Mouse (Mus musculus) frontal cortex, postnatal 25 days (tissue): ENCODE measurements around the gene Ankrd9.

Source experiments
- DNase-seq, 2 experiments: peaks; one replicate each; pipeline ENCODE4 v3.0.0; 2022; ENCODE audit warnings: low spot score in 2 of 2

Gene Ankrd9

DNA sequence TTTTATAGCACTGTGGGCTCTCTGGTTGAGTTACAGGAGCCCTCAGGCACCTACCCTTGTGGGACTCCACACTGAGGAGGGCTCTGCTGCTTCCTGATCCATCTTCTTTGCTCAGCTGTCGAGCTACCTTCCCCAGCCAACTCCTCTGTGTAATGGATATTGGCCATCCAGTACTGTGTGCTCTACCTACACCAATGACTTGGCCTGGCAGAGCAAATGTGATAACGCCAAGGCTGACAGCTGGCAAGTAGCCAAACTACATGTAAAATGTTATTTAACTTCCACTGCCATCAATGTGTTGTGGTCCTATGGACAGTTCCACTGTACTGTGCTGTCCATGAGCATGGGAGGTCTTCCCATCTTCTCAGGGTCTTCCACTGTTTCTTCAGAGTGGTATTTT lies 16.9 kb downstream of the Ankrd9 start:
- DNase-seq: no peak

DNA sequence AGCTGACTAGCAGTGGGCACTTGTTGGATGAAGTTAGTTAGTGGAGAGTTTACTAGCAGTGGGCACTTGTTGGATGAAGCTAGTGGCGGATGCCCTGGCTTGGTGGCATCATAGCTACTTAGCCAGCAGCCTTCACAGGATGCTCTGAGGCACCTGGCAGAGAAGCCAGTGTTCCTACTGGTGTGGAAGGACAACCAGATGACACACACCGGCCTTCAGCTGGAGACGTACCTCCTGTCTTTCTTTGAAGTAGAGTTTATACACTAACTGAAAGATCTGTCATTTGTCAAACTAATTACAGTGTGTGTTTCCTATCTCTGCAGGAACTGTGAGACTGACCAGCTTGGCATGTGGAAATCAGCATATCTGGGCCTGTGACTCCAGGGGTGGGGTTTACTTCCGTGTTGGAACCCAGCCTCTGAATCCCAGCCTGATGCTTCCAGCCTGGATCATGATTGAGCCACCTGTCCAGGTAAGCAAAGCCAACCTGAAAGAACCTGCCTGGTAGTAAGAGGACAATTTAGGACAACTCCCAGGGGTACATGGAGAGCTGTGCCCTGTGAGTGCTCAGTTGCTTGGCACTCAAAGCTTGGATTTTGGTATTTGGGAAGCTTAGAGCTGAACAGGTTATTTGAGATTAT lies 24.4 kb downstream of the Ankrd9 start:
- no peak for DNase-seq

DNA sequence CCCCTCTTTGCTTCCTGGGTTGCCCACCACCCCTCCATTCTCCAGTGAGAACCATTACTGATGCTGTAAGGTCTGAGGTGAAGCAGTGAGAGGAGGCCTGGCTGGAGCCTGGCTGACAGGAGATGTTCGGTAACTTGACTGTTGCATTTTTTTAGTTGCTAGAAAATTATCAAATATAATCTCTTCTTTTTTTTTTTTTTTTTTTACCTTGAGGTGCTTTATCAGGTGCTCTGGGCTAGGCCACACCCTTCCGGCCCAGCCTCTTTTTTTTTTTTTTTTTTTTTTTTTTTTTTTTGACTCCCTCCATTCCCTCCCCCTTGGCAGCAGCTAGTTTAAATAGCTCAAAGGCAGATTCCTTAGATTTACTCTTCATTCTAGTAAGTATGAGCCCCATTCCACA lies 24.9 kb downstream of the Ankrd9 start:
- DNase-seq: no peak

DNA sequence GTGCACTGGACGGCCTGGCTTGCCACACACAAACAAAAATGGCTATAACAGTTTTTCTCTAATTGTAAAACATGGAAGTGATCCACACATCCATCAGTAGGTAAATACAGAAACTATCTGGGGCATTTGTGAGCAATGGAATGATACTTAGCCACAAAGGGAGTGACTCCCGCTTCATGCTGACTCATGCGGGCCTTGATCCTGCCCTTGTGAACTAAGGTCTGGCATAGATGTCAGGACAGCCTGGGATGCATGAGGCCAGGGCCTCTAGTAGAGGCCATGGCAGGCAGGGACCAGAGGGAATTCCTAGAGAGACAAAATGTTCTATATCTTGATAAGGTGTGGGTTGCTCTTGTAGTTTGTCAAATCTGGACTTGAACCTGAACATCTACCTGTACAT lies 25.4 kb downstream of the Ankrd9 start:
- DNase-seq: no peak

DNA sequence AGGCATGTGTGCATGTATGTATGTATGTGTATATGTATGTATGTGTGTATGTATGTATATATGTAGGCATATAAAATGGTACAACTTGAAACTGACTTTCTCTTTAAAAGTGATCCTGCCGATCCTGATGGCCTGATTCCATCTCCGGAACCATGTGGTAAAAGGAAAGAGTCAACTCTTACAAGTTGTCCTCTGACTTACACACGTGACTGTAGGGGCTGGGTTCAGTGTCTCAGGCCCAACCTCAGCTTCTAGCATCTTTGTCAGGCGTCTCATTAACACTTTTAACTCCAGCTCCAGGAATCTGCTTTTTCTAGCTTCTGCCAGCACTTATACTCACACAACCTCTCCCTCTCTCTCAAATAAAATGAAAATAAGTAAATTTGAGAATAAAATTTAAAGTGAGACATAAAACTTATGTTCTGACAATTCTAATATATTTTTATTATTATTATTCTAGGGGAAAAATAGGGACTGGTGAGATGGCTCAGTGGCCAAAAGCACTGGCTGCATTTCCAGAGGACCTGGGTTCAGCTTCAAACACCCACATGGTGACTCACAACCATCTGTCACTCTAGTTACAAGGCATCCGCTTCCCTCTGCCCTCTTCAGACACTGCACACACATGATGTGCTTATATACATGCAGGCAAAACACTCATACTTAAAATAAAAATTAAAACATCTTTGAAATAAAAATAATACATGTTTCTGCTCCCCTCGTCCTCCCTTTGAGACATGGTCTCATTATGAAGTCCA lies 26.0 kb downstream of the Ankrd9 start:
- DNase-seq: no peak

DNA sequence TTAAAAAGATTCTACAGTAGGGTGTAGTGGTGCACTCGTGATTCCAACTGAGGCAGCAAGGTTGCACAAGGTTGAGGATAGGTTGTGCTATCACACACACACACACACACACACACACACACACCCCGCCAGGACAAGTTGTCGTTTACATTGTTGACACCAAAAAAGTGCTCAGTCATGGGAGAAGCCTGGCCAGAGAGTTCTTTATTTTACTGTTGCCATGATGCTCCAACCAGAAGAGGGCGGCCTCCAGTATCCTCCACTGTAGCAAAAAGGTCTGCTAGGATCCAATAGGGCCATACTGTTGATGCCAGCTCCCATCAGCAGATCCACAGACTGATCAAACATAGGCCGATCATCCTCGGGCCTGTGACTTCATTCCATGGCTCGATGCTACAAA lies 27.6 kb downstream of the Ankrd9 start:
- no peak for DNase-seq

DNA sequence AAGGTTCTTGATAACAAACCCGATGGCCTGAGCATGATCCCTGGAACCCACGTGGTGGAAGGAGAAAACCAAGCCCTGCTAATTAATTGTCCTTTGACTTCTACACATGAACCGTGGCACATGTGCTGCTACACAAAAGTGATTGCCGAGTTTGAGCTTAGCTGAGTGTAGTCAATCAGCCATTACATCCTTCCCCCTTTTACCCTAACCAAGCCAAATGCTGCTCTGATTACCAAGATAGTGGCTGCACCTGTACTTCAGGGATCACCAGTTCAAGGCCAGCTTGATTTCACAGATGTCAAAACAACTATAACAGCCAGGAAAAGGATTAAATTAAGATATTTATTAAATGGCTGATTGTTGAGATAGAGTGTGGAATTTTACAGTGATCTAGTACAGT lies 28.7 kb downstream of the Ankrd9 start:
- DNase-seq: no peak

DNA sequence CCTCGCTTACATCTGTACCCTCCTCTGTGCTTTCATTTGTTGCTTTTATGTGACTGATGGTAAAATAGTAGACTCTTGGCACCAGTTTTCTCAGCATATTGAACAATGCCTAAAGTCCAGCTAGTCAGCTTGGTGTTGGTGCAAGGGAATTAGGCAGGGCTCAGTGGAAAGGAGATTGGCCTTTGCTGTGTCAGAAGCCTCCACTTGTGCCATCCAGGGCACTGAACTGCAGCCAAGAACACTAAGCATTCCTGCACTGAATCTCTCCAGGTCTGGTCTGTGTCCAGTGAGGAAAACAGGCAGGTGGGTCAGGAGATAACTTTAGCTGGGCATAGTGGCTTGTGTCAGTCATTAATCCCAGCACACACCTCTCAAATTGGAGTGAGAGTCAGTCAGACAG lies 29.4 kb downstream of the Ankrd9 start:
- DNase-seq: no peak

DNA sequence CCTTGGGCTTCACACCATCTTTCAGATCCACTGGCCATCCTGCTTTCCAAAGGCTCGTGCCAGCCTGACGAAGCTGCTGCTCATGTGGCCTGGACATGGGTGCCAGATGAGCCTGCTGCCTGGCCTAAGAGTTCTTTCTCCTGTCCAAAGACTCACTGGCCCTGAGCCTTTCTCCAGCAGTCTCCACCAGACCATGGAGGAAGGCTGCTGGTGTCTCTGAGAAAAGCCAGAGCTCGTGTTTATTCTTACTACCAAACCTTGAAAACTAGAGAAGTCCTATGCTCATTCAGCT lies 30.0 kb downstream of the Ankrd9 start:
- no peak for DNase-seq

DNA sequence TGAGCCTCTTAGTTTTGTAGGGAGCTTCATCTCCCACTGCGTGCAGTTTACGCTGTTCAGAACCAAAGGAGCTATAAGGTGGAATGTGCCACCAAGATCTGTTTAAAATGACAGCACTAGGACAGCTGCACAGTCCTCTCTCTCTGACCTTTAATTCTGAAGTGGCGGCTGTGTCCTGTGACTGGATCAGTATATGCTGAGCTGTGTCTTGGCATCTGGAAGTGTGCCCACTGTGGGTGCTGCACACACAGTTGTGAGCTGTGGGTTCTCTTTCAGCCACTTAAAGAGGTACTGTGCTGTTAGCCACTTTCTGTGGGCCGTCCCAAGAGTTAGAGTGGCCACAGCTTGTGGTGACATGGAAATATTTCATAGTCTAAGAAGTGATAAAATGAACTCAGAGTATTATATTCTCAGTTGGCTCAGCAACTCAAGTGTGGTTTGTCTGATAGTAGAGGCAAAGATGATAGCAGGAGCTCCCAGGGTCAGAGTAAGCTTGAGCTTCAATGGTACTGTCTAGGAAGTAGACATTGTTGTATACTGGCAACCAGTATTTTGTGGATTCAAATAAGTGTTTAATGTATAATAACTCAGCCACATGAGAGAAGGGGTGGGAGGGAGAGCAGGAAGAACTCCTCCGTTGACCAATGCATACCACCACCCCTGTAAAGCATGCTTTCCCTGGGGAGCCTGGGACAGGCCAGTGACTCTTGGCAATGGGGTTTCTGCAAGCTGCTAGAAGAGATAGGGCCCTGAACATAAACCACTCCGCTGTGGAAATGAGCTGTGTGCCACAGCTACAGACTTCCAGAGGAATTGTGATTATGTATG lies 30.5 kb downstream of the Ankrd9 start:
- no peak for DNase-seq

DNA sequence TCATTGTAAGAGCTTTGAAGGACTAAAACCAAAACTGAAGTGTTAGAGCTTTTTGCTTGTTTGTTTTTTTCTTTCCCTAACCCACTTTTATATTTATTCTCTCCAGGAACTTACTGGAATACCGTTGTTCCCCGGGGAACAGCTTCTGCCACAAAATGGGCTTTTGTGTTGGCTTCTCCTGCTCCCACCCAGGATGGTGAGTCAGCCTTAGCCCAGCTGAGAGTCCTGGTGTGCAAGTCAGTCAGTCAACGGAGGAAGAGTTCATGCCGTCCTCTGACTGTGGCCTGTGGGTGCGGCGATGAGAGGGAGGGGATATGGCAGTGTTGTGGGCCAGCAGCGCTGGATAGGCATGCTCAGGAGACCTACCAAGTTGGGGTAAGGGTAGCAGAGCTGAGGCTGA lies 32.6 kb downstream of the Ankrd9 start:
- DNase-seq: no peak

DNA sequence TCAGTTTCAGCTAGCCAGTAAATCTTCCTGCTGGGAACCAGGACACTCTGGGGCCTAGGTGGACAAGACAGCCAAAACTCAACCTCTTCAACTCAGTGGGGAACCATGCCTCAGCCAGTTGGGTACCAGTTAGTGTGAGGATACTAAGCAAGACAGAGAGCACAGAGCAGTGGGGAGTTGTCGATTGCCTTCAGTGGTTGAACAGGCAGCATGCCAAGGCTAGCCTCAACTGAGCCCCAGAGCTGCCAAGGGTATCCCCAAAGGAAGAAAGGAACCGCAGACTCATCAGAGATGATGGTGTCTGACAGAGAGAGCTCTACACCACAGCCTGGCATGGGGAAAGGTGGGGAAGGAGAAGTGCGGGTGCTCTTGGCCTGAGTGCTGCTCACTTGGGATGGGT lies 38.0 kb downstream of the Ankrd9 start:
- no peak for DNase-seq

DNA sequence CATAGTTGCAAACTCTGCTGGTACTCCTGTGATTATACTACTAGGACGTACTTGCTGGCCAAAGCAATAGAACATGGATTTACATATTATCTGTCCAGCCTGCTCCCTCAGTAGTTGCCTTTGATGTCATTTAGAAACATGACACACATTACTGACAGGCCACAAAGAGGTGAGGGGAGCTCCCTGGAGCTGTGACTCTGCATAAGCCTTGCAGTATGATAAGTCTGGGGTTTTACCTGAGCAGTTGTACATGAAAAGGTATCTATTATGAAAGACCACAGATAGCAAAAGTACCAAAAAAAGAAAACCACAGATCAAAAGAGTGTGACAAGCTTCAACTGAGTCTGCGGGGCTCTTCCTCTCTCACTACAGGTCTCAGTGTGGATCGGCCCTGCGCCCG lies 39.5 kb downstream of the Ankrd9 start:
- DNase-seq: no peak

DNA sequence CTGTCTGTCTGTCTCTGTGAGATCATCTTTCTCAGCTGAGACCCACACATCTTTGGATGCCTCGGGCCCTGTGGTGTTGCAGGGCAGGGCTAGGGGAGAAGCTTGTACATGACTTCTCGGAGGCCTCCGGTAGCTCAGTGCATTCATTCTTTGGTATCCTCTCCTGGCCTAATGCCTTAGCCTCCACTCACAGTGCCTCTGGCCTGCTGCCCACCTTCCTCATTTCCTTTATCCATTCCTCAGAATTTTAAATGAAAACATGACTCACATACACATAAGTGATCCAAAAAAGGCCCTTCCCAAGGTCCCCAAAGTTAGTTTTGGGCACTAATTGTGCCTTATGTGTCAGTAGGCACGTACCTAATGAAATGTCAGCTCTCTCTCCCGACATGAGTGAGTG lies 41.3 kb downstream of the Ankrd9 start:
- no peak for DNase-seq

DNA sequence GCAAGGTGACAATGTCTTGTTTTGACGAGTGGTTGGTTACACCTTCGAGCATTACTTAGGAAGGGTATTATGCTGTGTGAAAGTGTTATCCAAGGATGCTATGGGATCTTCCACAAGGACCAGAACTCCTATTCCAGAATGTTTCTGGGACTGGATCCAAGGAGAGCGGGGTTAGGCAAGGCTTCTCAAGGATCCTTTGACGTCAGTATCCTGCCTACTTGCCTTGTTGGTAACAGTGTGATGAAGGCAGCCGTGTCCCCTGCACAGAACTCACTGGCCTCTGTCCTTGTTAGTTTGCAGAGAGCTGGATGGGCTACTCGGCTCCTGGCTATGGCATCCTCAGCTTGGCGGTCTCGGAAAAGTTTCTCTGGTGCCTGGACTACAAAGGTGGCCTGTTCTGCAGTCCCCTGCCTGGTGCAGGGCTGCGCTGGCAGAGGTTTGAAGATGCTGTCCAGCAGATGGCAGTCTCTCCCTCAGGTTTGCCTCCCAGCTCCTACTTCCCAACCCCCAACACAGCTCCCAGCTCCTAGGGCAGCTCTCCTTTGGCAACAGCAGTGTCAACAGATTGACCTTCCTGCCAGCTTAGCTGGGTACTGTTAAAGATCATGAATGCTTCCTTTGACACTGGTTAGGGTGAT lies 42.7 kb downstream of the Ankrd9 start:
- peak; percentile 61 to 77 for DNase-seq

DNA sequence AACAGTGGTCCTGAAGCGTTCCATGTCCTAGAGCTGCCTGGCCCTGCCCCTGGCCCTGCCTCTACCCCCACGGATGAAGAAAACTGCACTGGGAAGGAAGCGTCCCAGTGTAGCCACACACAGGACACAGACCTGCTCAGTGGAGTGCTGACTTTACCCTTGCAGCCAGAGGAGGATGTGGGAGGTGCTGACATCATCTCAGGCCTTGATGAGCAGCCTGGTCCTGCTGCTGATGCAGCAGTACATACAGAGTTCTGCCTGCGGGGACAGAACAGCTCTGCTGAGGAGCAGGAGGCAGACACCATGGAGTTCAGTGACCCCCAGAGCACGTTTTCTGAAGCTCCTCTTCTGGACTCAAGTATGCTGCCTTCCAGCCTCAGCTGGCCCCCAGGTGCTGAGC lies 46.0 kb downstream of the Ankrd9 start:
- DNase-seq: no peak
